Mouse (Mus musculus) embryo, embryonic 11 days (tissue): ENCODE measurements around the gene Ggct.

Experiments used
- DNase-seq: peaks from one replicate; pipeline ENCODE4 v3.0.0-alpha.2; 2015

The Ggct gene

DNA sequence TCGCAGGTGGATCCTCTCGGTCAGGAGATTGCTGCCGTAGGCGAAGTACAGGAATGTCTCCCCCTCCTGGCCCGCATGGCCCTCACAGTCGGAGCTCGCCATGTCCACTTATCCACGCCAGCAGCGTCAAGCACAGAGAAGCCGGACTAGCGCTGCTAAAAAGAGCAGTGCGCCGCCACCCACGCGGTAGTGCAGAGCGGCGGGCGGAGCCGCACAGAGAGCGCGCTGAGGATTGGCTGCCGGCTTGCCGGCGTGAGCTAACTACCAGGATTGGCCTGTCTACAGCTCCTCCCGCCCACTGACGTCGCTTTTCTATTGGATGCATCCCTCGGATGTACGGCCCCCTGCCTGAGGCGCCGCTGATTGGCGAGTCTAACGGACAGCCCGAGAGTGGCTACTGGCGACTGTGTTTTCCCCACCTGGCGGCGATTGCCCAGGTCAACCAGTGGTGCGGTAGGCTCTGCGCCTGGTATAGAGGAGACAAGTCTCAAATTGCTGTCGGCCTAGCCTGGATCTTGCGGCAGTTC lies at the start of gene Ggct:
TSS of gene Ggct (minus strand) at position 217 of the 527 bp plus-strand sequence.
- DNase-seq = peak; percentile 99

DNA sequence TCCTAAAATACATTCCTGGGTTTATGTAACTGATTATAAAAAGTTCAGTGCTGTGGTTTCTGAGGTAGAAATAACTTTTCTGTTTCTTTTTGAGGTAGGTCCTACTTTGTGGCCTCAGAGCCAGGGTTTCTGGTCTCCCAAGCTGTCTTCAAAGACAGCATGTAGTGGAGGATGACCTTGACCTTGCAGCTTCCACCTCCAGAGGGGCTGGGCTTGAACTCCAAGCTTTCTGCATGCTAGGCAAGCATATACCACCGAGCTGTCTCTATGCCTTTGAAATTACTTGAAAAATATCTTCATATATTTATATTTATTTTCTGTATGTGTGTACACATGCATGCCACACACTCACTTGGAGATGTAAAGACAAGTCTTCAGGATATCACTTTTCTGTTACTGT lies 47.3 kb upstream of the Ggct start:
- DNase-seq = no peak

DNA sequence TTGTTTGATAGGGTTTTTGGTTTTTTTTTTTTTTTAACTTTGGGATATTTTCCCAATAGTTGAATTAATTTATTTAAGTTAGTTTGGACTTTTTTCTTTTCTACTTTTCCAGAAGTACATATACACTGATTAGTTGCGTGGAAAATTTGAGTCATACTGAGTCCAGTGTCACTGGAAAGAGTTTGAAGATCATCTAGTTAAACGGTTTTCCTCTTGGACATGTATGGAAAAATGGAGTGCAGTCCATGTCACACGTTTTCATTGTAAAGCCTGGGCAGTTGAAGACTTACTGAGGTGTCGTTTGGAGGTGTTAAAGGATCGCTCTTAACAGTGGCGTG lies 46.7 kb upstream of the Ggct start:
- DNase-seq = no peak

DNA sequence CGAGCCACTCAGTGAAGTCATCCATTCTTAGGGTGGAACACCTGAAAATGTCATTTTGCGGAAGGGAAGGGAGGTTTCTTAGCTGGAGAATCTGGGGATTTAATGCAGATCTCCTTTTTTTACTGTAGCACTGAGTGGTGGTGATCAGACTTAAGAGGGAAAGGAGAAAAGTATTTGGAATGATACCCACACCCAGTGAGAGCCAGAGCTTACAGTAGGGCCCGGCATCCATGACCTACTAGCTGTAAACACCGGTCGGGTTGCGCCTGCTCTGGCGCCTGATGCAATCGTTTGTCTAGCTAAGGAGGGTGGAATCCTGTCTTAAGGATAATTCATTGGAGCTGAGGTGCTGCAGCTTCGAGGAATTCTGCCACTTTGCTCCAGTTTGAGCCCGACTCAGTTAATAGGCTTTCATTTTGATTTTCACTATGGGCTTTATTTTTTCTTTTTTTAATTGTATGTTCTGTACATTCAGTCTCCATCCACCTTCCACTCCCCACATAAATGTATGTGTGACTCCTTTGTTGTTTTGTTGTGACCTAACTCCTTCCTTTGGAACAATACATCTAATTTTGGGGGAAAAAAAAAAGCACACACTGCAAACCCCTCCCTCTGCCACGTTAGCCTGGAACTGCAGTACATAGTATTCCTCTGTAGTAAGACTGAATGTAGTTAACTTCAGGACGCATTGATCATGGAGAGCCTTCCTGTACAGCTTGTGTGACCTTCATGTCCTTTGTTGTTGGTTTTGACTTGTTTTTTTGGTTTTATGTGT lies 46.1 kb upstream of the Ggct start:
- DNase-seq = peak; percentile 44

DNA sequence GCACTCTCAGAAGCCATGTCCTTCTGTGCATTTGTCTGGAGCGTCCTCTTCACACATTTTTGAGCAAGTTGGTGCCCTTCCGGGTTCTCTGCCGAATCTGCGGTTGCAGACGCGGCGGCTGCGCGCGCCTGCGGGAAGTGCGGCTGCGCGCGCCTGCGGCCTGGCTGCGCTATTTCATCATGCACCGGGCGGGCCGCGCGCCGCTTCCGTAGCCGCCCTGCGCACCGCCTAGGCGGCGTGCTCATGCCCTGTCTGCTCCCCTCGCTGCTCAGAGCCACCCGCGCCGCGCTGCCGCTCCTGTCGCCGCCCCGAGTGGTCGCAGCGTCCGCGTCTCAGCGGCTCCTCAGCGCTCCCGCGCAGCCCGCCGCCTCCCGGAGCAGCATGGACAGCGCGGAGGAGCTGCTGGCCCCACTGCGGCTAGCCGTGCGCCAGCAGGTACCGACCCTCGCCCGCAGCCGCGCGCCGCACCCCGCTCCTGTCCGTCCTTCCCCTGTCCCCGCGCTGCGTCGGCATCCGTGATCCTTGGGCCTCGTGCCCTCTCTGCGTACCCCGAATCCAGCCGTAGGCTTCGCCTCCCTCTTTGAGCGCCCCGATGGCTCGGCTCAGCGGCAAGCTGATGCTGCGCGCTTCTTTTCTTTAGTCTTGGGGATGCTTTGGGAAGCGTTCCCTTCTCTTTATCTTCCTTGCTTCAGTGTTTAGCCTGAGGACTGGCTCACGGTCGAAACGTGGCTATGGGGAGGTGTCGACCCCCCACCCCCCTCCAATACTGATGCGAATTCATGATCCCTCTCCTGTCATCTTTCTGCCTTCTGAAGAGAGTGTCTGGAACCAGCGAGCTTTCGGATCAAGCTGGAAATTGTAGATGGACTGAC lies 45.3 kb upstream of the Ggct start, which contains the start of gene Gars:
TSS of gene Gars (plus strand) at position 209 of the 872 bp plus-strand sequence.
- DNase-seq = peak; percentile 95

DNA sequence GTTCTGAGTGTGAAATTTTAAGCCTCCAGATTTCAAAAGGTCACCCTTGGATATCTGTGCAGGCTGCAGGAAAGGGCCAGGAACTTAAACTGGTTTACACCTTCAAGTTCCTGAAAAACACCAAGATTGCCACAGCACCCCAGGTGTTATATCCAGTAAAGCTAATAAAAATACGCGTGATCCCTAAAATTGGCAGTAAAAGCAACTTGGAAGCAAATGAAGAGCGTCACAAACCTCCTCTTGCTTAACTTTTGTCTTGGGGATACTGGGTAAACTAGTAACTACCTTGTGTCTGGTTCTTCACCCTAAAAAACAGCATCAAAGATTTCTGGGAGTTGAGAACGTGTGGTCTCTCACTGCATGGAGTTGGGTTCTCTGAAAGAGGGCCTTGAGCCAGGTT lies 44.0 kb upstream of the Ggct start:
- no peak for DNase-seq

DNA sequence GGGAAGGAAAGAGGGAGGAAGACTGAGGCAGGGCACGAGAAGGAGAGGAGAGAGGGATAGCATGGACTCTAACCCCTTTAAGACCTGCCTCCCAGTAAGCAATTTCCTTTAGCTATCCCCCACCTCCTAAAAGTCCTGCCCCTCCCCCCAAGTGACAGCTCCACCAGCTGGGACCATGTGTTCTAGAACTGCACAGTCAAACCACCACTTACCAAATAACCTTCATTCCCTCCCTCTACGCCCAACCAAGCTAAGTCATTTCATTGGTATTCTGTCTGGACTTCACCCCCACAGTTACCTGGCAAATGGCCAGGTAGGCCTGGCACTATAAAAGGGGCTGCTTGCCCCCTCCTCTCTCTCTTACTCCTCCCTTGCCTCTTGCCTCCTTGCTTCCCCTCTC lies 34.9 kb upstream of the Ggct start:
- DNase-seq = no peak

DNA sequence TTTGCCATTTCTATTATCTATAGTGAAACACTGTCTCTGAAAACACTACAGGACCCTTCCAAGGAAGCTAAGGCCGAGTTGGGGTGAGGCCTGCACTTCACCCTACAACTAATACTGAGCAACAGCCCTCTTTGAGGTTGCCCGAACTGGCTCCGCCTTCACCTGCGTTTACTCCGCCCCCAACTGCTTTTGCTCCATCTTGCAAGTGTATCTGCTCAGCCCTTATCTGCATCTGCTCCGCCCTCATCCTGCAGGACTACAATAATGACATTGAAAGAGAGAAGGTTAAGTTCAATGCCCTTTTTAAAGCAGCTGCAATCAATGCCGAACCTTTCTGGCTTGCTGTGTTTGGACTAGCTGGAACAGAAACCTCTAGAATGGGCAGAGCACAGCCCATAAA lies 29.1 kb upstream of the Ggct start:
- DNase-seq = no peak

DNA sequence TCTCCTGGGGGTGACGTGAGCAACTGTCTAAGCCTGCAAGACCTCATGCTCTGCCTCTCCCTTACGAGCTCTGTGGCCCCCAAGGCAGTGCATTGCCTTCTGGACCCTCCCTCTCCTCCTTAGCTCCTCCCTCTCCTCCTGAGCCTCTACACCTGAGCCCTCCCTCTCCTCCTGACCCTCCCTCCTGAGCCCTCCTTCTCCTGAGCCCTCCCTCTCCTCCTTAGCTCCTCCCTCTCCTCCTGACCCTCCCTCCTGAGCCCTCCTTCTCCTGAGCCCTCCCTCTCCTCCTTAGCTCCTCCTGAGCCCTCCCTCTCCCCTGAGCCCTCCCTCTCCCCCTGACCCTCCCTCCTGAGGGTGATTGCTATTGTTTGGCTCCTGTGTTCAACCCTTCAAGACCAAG lies 25.7 kb upstream of the Ggct start:
- DNase-seq = no peak

DNA sequence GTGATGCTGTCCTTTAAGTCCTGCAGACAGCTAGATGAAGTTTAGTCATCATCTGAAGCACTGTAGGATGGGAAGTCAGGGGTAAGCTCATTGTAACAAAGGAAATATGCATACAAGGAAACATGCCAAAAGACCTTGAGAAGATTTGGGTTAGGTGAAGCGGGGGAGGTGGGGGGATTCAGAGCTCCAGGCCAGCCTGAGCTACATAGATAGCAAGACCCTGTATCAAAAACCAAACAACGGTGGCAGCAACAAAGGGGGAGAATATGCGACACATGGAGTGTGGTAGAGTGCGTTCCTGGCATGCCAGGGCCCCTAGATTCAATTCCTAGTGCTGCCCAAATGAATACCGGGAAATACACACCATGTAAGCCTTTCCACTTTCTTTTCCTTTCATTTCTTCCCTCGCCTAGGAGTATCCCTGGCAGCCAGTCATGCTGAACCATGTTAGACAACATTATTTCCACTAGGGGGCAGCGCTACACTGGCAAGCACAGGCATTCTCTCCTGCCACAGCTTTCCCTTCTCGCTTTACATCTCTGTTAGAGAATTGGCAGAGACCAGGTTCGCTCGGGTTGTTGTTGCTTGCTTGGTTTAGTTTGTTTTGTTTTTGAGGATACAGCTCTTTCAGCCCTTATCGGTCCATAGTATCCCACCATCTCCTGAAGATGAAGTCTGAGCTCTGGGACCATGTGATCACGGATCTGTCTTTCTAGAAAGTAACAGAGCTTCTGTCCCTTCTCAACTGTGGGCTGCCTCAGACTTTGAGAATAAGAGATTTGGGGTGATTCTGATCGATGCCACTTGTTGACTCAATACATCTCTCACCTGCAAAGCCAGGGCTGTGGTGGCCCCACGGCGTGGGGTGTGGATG lies 24.2 kb upstream of the Ggct start:
- peak; percentile 89 for DNase-seq

DNA sequence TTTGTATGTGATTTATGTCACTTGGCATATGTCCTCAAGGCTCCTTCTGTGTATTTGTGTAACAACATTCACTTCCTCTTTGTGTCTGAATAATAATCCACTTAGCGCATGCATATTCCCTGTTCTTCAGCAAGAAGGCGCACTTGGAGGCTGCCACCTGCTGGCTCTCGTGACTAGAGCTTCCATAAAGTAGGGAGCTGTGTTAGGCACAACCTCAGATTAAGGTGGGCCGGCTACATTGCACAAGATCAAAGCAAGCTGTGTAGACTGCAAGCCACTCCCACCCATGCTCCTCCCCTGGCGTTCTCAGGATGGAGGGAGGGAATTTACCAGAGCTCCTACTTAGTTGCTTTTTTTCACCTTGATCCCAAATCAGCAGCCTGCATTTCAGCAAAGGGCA lies 23.5 kb upstream of the Ggct start:
- DNase-seq = peak; percentile 60

DNA sequence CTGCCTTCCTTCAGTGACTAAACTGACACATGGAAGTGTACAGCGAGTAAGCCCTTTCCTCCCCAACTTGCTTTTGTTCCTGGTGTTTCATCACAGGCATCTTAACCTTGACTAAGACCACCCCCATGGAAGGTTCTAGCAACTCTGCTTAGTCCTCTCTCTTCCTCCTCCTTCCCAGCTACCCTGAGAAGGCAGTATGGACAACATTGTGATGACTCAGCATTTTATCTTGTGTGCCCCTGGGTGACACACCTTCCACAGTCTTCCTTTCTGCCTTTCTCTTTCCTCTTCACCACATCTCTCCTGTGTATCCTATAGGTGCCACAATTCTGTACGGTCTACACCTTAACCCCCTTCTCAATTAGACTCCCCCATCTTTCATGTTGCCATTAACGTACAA lies 21.4 kb upstream of the Ggct start:
- DNase-seq = no peak

DNA sequence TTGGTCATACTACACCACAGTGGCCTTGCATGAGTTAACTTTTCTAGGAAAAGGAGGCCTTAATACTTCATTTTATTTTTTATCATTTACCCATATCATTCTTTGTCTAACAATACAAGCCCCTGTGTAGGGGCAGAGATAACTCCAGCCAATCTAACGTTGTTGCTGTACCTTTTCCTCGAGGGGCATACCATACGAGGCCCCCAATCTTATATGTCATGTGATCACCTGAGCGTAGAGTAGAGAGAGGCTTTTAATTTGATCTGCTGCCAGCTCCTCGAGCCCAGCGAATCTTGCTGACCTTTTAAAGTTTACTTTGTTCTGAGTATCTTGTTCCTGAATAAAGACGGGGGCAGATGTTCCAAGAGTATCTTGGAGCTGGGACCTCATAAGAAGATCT lies 19.8 kb upstream of the Ggct start:
- no peak for DNase-seq

DNA sequence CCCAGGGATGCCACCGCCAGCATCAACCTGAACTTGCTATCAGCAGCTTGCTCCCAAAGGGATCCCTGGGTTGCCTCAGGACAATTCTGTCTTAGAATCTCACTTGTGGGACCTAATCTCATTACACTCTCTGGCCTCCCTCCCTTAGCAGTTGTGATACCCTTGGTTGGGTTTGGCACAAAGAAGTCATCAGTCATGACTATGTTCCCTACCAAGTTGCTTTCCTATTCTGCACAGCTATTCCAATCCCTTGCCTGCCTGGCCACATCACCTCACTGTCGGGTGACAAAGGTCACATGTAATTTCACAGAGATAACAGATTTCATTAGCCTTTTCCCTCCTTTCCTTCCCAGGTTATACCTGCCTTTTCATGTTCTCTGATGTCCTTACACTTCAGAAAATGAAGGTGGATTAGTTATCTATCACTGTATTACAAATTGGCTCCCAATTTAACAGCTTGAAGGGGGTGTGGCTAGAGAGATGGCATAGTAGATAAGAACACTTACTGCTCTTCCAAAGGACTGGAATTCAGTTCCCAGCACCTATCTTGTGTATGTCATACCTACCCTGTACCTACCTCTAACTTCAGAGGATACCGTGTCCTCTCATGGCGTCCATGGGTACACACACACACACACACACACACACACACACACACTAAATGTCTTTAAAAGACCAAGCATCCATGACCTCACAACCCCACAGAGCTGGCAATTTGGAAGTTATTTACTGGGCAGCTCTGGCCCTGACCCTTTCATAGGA lies 17.8 kb upstream of the Ggct start:
- peak; percentile 13 for DNase-seq

DNA sequence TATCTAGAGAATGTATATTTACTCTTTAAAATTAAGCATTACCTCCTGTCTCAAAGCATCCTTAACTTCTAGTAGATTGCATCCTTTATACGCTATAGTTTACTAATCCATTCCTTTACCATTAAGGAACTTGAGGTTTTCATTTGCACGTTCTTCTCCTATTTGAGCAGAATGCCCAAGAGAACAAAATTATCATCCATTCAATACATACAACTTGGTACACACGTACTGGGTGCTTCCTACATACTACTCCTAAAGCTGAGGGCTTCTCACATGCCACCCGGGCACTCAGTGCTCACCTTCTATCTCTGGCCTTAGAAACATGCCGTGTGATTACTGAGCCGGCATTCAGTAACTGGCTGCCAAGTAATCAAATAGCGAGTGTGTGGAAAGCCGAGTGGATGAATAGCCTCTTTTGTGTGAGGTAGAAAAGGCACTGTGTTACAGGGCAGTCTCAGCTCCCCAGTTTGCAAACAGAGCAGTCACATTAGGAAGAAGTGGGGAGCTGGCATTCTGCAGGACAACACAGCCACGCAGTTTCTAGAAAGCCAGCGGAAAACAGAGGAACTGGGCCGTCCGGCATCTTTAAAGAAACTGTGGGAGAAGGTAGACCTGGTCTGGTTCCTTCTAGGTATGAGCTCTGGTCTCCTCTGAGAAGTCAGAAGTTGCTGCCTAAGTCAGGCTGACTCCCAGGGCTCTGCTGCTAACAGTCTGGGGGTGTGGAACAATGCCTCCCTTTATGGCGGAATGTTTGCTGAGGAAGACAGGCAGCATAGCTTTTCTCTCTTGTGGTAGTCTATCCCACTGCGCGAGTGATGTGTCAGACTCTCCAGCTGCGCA lies 16.9 kb upstream of the Ggct start:
- DNase-seq = peak; percentile 64

DNA sequence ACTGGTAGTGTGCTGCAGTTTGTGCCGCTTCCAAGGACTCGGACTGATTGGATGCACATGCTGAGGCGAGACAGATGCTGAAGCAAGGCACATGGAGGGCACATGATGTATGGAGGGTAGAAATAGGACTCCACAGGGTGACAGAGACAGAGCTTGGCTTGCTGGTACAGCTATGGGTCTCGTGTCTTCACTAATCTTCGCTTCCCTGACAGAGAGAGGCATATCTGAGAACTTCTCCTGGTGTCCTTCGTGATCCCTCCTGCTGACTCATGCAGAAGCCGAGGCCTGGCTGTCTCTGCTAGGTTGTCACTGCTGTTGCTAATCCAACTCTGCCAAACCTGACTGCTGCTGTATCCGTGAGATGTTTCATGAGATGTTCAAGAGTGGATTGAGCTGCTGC lies 15.7 kb upstream of the Ggct start:
- DNase-seq = no peak

DNA sequence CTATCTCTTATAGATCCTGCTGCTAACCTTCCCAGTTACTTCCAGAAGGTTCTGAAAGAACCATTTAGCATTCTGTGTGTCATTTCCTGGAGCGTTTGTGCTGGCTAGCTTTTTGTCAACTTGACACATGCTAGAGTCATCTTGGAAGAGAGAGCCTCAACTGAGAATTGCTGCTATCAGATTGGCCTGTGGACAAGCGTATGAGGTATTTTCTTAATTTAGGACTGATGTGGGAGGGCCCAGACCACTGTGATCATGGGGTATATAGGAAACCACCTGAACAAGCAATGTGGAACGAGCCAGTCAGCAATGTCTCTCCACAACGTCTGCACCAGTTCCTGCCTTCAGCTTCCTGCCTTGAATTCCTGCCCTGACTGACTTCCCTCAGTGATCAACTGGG lies 10.8 kb upstream of the Ggct start:
- no peak for DNase-seq

DNA sequence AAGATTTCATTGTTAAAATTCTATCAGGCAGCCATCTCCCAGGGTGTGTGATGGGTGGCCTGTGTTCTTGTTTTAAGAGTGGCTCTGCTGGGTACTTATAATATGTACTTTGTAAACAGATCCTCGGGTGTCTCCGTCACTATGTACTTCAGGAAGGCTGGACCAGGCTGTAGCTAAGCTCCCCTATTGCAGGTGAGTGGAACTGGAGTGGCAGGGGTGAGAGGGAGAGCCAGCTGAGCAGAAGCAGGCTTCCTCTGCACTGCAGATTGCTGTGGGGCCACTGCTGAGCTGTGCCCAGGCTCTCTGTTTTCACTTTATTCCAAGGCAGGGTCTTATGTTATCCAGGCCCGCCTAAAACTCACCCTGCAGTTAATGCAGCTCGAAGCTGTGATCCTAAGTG lies 9.7 kb upstream of the Ggct start:
- DNase-seq = no peak

DNA sequence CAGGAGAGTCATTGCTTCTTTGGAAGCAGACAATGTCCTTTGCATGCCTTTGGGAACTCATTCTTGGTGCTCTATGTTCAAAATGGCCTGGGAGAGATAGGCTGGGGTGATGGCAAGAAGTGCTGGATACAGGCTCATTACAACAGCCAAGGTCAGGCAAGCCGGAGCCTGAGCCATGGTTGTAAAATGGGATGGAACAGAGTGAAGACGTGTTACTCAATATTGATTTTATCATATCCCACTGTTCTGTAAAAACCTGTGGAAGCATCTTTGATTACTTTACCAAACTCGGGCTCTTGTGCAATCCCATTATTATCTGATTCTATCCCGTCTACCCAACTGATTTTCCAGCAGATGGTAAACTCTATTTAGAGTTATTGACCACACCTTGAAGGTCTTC lies 8.6 kb upstream of the Ggct start:
- no peak for DNase-seq

DNA sequence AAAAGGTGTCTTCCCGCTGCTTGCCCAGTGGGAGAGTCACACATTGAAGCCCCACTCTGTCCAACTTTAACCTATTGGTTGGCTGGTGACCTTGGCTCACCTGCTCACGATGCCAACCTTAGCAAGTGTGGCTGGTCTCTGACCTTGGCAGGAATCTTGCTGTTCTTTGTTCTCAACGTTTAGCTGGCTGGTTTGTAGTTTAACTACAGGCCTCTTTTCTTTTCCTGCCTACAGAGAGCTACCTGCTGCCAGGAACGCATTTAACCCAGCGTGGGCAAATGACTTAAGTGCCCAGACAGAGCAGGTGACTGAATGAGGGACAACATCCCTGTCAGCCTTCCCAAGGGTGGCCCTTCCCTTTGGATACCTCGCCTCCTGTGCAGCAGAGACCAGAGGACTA lies 5.0 kb upstream of the Ggct start:
- DNase-seq = no peak

DNA sequence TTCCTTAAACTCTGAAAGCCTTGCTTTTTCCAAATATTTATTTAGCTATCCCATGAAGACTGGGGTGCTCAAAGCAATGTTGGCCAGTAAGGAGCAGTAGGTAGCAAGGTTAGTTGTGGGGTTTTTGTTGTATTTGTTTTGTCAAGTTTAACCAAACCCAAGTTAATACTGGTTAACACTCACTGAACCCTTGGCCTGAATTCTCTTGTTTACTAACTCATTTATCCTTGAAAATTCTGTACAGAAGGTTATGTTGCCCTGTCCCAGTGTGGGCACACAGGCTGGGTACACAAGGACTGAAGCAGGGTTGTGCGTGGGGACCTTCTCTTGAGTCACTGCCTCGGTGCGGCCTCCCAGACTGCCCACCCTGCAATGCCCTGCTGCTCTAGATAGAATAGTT lies 3.6 kb upstream of the Ggct start:
- no peak for DNase-seq
